In the genomic region with DNA sequence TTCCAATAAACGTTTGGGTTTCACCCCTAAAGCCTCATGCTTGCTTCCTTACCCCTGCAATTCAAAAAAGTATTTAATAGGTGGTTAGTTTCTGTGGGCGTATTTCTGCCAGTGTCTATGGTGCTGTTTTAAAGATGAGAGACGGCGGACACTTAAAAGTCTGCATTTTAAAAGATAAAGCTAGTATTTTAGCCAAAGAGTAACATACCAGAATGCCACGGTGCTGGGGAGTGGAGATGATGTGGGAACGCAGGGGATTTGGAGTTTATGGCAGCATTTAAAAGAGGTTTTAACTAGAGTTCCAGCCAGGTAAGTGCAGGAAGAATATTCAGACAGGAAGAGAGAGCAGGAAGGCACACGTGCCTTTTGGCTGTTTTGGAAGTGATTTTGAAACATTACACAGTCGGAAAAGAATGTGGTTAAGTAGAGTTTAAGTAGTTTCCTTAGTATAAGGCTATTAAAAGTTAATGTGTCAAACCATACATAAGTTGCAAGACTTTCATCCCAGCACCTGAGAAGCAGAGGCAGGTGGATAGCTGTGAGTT, we compare ENCODE assay signal across 8 mouse cellular contexts. TPM values are rescaled to one million over a fixed set of nuclear protein-coding genes. Genes with fewer than 3 reads are reported as not detected.
A peak's percentile ranks its signal among the peaks of the same experiment; 100 is the strongest.
DNase-seq lines count a peak whose midpoint lies in the region; ATAC-seq and TF ChIP-seq lines count a peak whose summit lies in the region.

No protein-coding gene starts in this region.

- 0 out of 2 replicates have a peak, but pooled peaks cover 2% of the 10 kb centered on the region for H3K4me1 ChIP-seq in cerebellum, adult 2 months (ENCODE audit: control insufficient read depth, insufficient read depth, low read length)
- H3K4me1 ChIP-seq in forebrain, embryonic 16.5 days (replicated peaks; ENCODE audit: control insufficient read depth, insufficient read depth, low read length) = peaks cover 24% of the 10 kb centered on the region
- peaks cover 8 to 14% of the 10 kb centered on the region in 2 experiments for H3K4me1 ChIP-seq in liver, embryonic 14.5 days (replicated peaks; ENCODE audit: control insufficient read depth in 2 of 2, insufficient read depth in 2 of 2, low read length in 1 of 2)

- H3K9me3 ChIP-seq in forebrain, embryonic 16.5 days (ENCODE audit: control insufficient read depth, low read length) = no peaks in the 10 kb centered on the region
- no peaks in the 10 kb centered on the region for H3K9me3 ChIP-seq in liver, embryonic 14.5 days (ENCODE audit: control insufficient read depth, low read length)

- no peaks in the 10 kb centered on the region for H3K27me3 ChIP-seq in cerebellum, adult 2 months (ENCODE audit: control insufficient read depth, insufficient read depth, low read length)
- H3K27me3 ChIP-seq in forebrain, embryonic 16.5 days (replicated peaks; ENCODE audit: control insufficient read depth, insufficient read depth, low read length) = no peaks in the 10 kb centered on the region
- no peaks in the 10 kb centered on the region for H3K27me3 ChIP-seq in liver, embryonic 14.5 days (ENCODE audit: control insufficient read depth, insufficient read depth, low read length)

- no peak for TF ChIP-seq CTCF in cerebellum, adult 2 months (IDR thresholded peaks at IDR 0.05; ENCODE audit: borderline replicate concordance, insufficient read depth, low read depth, low read length)
- no peak for TF ChIP-seq CTCF in liver, embryonic 14.5 days (IDR thresholded peaks at IDR 0.05; ENCODE audit: low read depth)

- peak overlapping the region; percentile 77 for H3K4me2 ChIP-seq in forebrain, embryonic 16.5 days (ENCODE audit: low read length)
- H3K4me2 ChIP-seq in liver, embryonic 14.5 days (ENCODE audit: low read depth) = peak overlapping the region; percentile 91

- peaks cover 20% of the 10 kb centered on the region for H3K36me3 ChIP-seq in forebrain, embryonic 16.5 days (ENCODE audit: control insufficient read depth, insufficient read depth)
- H3K36me3 ChIP-seq in liver, embryonic 14.5 days (replicated peaks; ENCODE audit: control insufficient read depth, insufficient read depth, low read depth) = peaks cover 24% of the 10 kb centered on the region

- peak overlapping the region; percentile 53 for H3K9ac ChIP-seq in forebrain, embryonic 16.5 days (replicated peaks; ENCODE audit: low read depth, low read length)
- peak overlapping the region; percentile 93 for H3K9ac ChIP-seq in liver, embryonic 14.5 days (replicated peaks)

- no peak for DNase-seq in cerebellum, adult 2 months
- DNase-seq in cerebellum, adult 9-11 months = no peak
- DNase-seq in A20 (ENCODE audit: low read depth, low spot score) = peak; percentile 42
- DNase-seq in liver, embryonic 14.5 days (ENCODE audit: low read depth in 3 of 3, low spot score in 3 of 3) = no peak
- no peak for DNase-seq in frontal cortex, postnatal 36 days (ENCODE audit: low spot score in 2 of 2)
- DNase-seq in cerebellum, adult 8-10 months = no peak
- no peak for DNase-seq in adrenal gland, postnatal 4 days (ENCODE audit: low spot score in 2 of 2)

- H3K27ac ChIP-seq in cerebellum, adult 2 months (ENCODE audit: insufficient read depth, low read length) = no peak overlapping the region
- H3K27ac ChIP-seq in forebrain, embryonic 16.5 days (ENCODE audit: low read length) = no peak overlapping the region
- peak overlapping the region; percentile 85 for H3K27ac ChIP-seq in liver, embryonic 14.5 days

- H3K4me3 ChIP-seq in cerebellum, adult 2 months (replicated peaks; ENCODE audit: insufficient read depth, low read depth, low read length) = peak overlapping the region; percentile 90
- H3K4me3 ChIP-seq in forebrain, embryonic 16.5 days (replicated peaks; ENCODE audit: low read length) = peak overlapping the region; percentile 91
- peak overlapping the region; percentile 76 to 96 for H3K4me3 ChIP-seq in liver, embryonic 14.5 days (ENCODE audit: insufficient read depth in 1 of 2, low read depth in 2 of 2, low read length in 2 of 2)

- WGBS in cerebellum, adult 2 months = 11% methylated on average over 8 of the region's 8 CpGs
- WGBS in forebrain, embryonic 16.5 days = 15% methylated on average over 8 of the region's 8 CpGs
- WGBS in liver, embryonic 14.5 days (ENCODE audit: insufficient replicate concordance) = 3% methylated on average over 8 of the region's 8 CpGs

- no peak for TF ChIP-seq EP300 in liver, embryonic 14.5 days (IDR thresholded peaks at IDR 0.05; ENCODE audit: low read depth)

- no peak for TF ChIP-seq POLR2A in cerebellum, adult 2 months (IDR thresholded peaks at IDR 0.05; ENCODE audit: borderline replicate concordance, insufficient read depth, low read length)

- no peak for ATAC-seq in forebrain, embryonic 16.5 days
- no peak for ATAC-seq in liver, embryonic 14.5 days (ENCODE audit: insufficient read depth)

RNA-seq across cellular contexts. Expression of gene Rps12, which starts 1.1 kb away (rescaled TPM):
- polyA plus RNA-seq in cerebellum, adult 2 months (2012; rRNA removed) = 979 and 1,058 TPM in 2 replicates
- polyA plus RNA-seq in forebrain, embryonic 16.5 days (2015; fragmentation: Nextera tagmentation; extraction: Ambion mirVana) = 105 and 109 TPM in 2 replicates
- 3,928 and 4,028 TPM in 2 replicates for polyA plus RNA-seq in liver, embryonic 14.5 days (2012; rRNA removed)
- polyA plus RNA-seq in liver, embryonic 14.5 days (2014; fragmentation: Nextera tagmentation; extraction: Ambion mirVana) = 198 and 228 TPM in 2 replicates
- total RNA-seq in adrenal gland, postnatal 4 days (2021) = 100 to 1,000 TPM; 618 to 653 TPM

RNA-seq across cellular contexts. Expression of gene Slc18b1, which starts 8.7 kb away (rescaled TPM):
- 17.6 and 18.1 TPM in 2 replicates for polyA plus RNA-seq in cerebellum, adult 2 months (2012; rRNA removed)
- 20.8 and 21.2 TPM in 2 replicates for polyA plus RNA-seq in forebrain, embryonic 16.5 days (2015; fragmentation: Nextera tagmentation; extraction: Ambion mirVana)
- polyA plus RNA-seq in liver, embryonic 14.5 days (2012; rRNA removed) = 1.9 TPM in 2 replicates
- polyA plus RNA-seq in liver, embryonic 14.5 days (2014; fragmentation: Nextera tagmentation; extraction: Ambion mirVana) = 1.8 and 2.2 TPM in 2 replicates
- 10 to 100 TPM; 58.7 to 62.1 TPM for total RNA-seq in adrenal gland, postnatal 4 days (2021)
